Mouse (Mus musculus) heart, embryonic 16.5 days (tissue): ENCODE measurements around the gene Umps. TPM values are rescaled to one million over a fixed set of nuclear protein-coding genes. Genes with fewer than 3 reads are reported as not detected.

Experiments
- ATAC-seq: fragments of 200-750 bp; cut with Nextera tagmentation; replicated peaks from 2 replicates; pipeline ENCODE4 v1.8.0; 2017; ENCODE audit warnings: moderate number of reproducible peaks; ENCODE audit not compliant: insufficient read depth, low FRiP score; ENCODE audit errors: extremely low read depth
- H3K27ac ChIP-seq: fragments of 300-500 bp; sonication (generic); 2 replicates; pipeline ENCODE4 v1.5.1; 2014; ENCODE audit warnings: mild to moderate bottlenecking, low read length, control low read depth, moderate library complexity
- H3K27me3 ChIP-seq: fragments of 300-500 bp; sonication (generic); 2 replicates; pipeline ENCODE4 v1.6.1; 2014; ENCODE audit warnings: low read length, mixed read lengths; ENCODE audit not compliant: control insufficient read depth, insufficient read depth
- H3K36me3 ChIP-seq: fragments of 300-500 bp; sonication (generic); 2 replicates; pipeline ENCODE4 v1.6.1; 2014; ENCODE audit not compliant: control insufficient read depth, insufficient read depth
- H3K4me1 ChIP-seq: fragments of 300-500 bp; sonication (generic); 2 replicates; pipeline ENCODE4 v1.6.1; 2014; ENCODE audit warnings: low read length, mixed read lengths; ENCODE audit not compliant: control insufficient read depth, insufficient read depth
- H3K4me2 ChIP-seq: fragments of 300-500 bp; sonication (generic); 2 replicates; pipeline ENCODE4 v1.6.1; 2014; ENCODE audit warnings: low read depth, mild to moderate bottlenecking, control low read depth, low read length
- H3K4me3 ChIP-seq: fragments of 300-500 bp; sonication (generic); 2 replicates; pipeline ENCODE4 v1.5.1; 2014; ENCODE audit warnings: mild to moderate bottlenecking, control low read depth, low read length
- H3K9ac ChIP-seq: fragments of 300-500 bp; sonication (generic); 2 replicates; pipeline ENCODE4 v1.6.1; 2014; ENCODE audit warnings: low read length, control low read depth
- H3K9me3 ChIP-seq: fragments of 300-500 bp; sonication (generic); replicated peaks from 2 replicates; pipeline ENCODE4 v1.6.1; 2016; ENCODE audit warnings: low read length; ENCODE audit not compliant: control insufficient read depth
- WGBS: fragments of 180-500 bp; shearing (Covaris S2); extraction: QIAGEN DNeasy Blood & Tissue Kit; methylation state at CpG from one replicate; pipeline ENCODE4 v1.1.7; 2014; 5-methylcytosine and 5-hydroxymethylcytosine counted together
- polyA plus RNA-seq: library from polyadenylated mRNA; unstranded; fragments of >200 nt; fragmentation: Nextera tagmentation; extraction: Ambion mirVana; gene quantifications from 2 replicates; pipeline ENCODE4 v1.2.1, GENCODE M21; 2015

The Umps gene
- polyA plus RNA-seq, 1 experiment from 2014 or later: 30.7 TPM

- Histone ChIP-seq H3K27ac (no peak overlapping the region), H3K36me3 (peaks cover 11% of the 10 kb centered on the region), H3K27me3 (no peaks in the 10 kb centered on the region), H3K4me1 (peaks cover 25% of the 10 kb centered on the region), H3K9ac (no peak overlapping the region), H3K4me3 (no peak overlapping the region), H3K4me2 (no peak overlapping the region), H3K9me3 (no peaks in the 10 kb centered on the region)
- 81% methylated on average over 17 of the region's 17 CpGs for WGBS
- no peak for ATAC-seq
Observed at GRCm38 (mm10) chr16:33947664-33948571, 18.9 kb downstream of the Umps start.

DNA sequence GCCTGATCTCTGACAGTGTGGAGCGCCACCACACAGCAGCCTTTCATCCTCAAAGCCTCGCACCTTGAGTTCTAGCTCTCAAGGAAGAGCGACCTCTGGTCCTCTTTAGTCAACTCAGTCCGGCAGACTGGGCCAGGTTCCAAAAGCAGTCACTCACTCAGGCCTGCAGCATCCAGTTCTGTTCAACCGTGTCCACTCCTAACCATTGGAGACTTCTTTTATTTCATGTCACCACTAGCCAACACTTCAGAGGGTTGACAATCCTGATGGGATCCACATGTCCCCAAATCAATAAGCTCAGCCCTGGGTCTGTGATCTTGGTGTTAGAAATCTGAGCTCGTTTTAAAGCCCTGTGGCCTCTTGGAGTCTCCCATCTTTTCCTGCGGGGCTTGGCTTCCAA is 20.8 kb downstream of the Umps start:
- Histone ChIP-seq H3K27ac (no peak overlapping the region), H3K4me1 (peaks cover 42% of the 10 kb centered on the region), H3K9me3 (no peaks in the 10 kb centered on the region), H3K9ac (no peak overlapping the region), H3K27me3 (no peaks in the 10 kb centered on the region), H3K4me2 (no peak overlapping the region), H3K4me3 (no peak overlapping the region), H3K36me3 (peaks cover 11% of the 10 kb centered on the region)
- 50% methylated on average over 7 of the region's 7 CpGs for WGBS
- ATAC-seq: no peak

GRCm38 (mm10) chr16:33944772-33945171 is 22.1 kb downstream of the Umps start:
- Histone ChIP-seq H3K36me3 (peaks cover 11% of the 10 kb centered on the region), H3K4me2 (no peak overlapping the region), H3K27me3 (no peaks in the 10 kb centered on the region), H3K4me1 (peaks cover 55% of the 10 kb centered on the region), H3K9me3 (no peaks in the 10 kb centered on the region), H3K27ac (peak overlapping the region; percentile 58), H3K9ac (no peak overlapping the region), H3K4me3 (no peak overlapping the region)
- 20% methylated on average over 6 of the region's 6 CpGs for WGBS
- peak; percentile 21; the same call in 1 of the 2 replicates for ATAC-seq

DNA sequence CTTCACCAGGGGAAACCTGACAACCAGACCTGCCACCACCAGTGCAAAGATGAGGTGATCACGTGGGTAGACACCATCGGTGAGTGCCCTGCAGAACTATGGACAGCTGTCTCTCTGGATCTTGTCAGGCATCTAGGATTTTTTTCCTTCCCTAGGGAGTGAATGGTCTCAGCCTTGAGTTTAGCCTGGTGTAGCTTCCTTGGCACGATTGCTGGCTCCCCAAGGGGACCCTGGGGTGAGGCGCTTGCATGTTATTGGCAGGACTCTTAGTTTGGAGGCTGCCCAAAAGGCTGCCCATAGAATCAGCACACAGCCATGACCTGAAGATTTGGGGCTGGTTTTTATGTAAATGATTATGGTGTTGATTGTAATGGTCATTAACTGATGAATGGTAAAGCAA is 22.7 kb downstream of the Umps start:
- WGBS: 71% methylated on average over 4 of the region's 4 CpGs
- no peak for ATAC-seq
- H3K9ac ChIP-seq: no peak overlapping the region
- peaks cover 61% of the 10 kb centered on the region for H3K4me1 ChIP-seq
- no peaks in the 10 kb centered on the region for H3K27me3 ChIP-seq
- no peak overlapping the region for H3K4me2 ChIP-seq
- H3K27ac ChIP-seq: peak overlapping the region; percentile 35; the same call in 1 of the 2 replicates
- H3K36me3 ChIP-seq: peaks cover 11% of the 10 kb centered on the region
- no peak overlapping the region for H3K4me3 ChIP-seq
- no peaks in the 10 kb centered on the region for H3K9me3 ChIP-seq

GRCm38 (mm10) chr16:33943388-33943787 is 23.4 kb downstream of the Umps start:
- no peak overlapping the region for H3K4me2 ChIP-seq
- no peaks in the 10 kb centered on the region for H3K27me3 ChIP-seq
- no peaks in the 10 kb centered on the region for H3K9me3 ChIP-seq
- no peak overlapping the region for H3K9ac ChIP-seq
- H3K4me1 ChIP-seq: peaks cover 69% of the 10 kb centered on the region
- 94% methylated on average over 6 of the region's 6 CpGs for WGBS
- H3K36me3 ChIP-seq: peaks cover 4% of the 10 kb centered on the region
- no peak for ATAC-seq
- H3K4me3 ChIP-seq: no peak overlapping the region
- H3K27ac ChIP-seq: no peak overlapping the region

DNA sequence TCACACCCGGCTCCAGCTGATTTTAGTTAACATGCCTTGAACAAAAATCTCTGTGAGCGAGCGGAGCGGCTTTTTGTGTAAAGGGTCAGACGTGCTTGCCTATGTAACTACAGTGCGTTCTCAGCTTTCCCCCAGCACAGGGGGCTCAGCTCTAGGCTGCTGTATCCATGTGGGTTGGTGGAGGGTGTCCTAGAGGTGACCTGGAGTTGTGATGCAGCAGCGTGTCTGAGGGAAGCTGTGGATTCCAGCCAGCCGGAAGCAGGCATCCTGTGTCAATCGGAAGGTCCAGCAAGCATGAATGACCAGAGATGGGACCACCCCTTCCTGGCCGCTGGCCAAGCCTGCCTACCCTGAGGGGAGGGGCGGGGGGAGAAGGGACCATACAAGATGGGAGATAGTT is 24.5 kb downstream of the Umps start:
- Histone ChIP-seq H3K27me3 (no peaks in the 10 kb centered on the region), H3K9ac (no peak overlapping the region; the same call in 1 of the 2 replicates), H3K4me3 (no peak overlapping the region), H3K36me3 (no peaks in the 10 kb centered on the region), H3K9me3 (no peaks in the 10 kb centered on the region), H3K4me2 (no peak overlapping the region), H3K4me1 (peaks cover 79% of the 10 kb centered on the region), H3K27ac (peak overlapping the region; percentile 96)
- WGBS: 46% methylated on average over 11 of the region's 11 CpGs
- no peak for ATAC-seq

GRCm38 (mm10) chr16:33941271-33941781 is 25.5 kb downstream of the Umps start:
- peak overlapping the region; percentile 38 for H3K9ac ChIP-seq
- H3K4me3 ChIP-seq: no peak overlapping the region
- no peaks in the 10 kb centered on the region for H3K9me3 ChIP-seq
- peak; percentile 18; the same call in 1 of the 2 replicates for ATAC-seq
- H3K4me1 ChIP-seq: peaks cover 87% of the 10 kb centered on the region
- H3K36me3 ChIP-seq: no peaks in the 10 kb centered on the region
- H3K27ac ChIP-seq: peak overlapping the region; percentile 96
- H3K4me2 ChIP-seq: no peak overlapping the region
- H3K27me3 ChIP-seq: no peaks in the 10 kb centered on the region
- 18% methylated on average over 11 of the region's 11 CpGs for WGBS

DNA sequence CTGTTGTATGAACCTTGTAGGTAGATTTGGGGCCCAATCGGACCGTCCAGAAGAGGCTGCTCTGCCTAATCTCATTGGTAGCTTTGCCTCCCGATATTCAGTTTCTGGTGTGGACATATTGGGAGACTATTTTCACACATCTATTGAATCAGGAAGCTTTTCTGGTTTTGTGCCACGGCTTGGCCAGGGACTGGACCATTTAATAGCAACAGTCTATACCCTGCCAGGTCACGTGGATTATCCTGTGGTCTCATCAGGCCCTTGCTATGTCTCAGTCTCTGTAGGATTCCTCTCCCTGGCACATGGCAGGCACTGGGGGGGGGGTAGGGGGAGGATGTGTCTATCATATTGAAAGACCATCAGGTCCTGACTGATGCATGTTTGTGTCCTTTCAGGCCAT is 26.7 kb downstream of the Umps start:
- 72% methylated on average over 5 of the region's 5 CpGs for whole genome bisulfite sequencing
- Histone ChIP-seq H3K9me3 (no peaks in the 10 kb centered on the region), H3K4me1 (peaks cover 82% of the 10 kb centered on the region), H3K4me2 (no peak overlapping the region), H3K4me3 (no peak overlapping the region), H3K27ac (peak overlapping the region; percentile 96), H3K36me3 (no peaks in the 10 kb centered on the region), H3K9ac (no peak overlapping the region), H3K27me3 (no peaks in the 10 kb centered on the region)
- ATAC-seq: no peak

DNA sequence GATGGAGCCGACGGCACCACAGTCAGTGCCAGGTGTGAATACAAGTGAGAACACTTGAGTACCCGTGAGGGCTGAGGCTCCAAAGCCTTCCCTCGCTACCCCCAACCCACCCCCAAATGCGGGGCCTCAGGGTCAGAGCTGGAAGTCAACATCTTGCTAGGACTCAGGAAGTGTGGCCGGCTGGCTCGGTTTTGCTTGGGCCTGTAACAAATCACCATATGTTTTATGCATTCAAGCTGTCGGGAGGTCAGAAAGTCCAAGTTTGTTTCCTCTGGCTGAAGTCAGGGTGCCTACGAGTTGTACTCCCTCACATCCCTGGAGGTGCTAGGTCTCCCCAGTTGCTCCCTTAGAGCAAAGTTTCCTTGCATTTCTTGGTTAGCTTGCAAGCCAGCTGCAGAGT is 27.2 kb downstream of the Umps start:
- H3K9me3 ChIP-seq: no peaks in the 10 kb centered on the region
- ATAC-seq: no peak
- WGBS: 49% methylated on average over 9 of the region's 9 CpGs
- H3K27ac ChIP-seq: peak overlapping the region; percentile 96
- no peak overlapping the region for H3K4me3 ChIP-seq
- H3K4me2 ChIP-seq: no peak overlapping the region
- no peaks in the 10 kb centered on the region for H3K36me3 ChIP-seq
- no peaks in the 10 kb centered on the region for H3K27me3 ChIP-seq
- H3K4me1 ChIP-seq: peaks cover 81% of the 10 kb centered on the region
- no peak overlapping the region; the same call in 1 of the 2 replicates for H3K9ac ChIP-seq
